In genomic region chr5:137286655-137287031, GRCm38 (mm10) we compare ENCODE assay signal across 8 mouse cellular contexts. TPM values are rescaled to one million over a fixed set of nuclear protein-coding genes. Genes with fewer than 3 reads are reported as not detected.
DNase-seq lines count a peak whose midpoint lies in the region; ATAC-seq lines count a peak whose summit lies in the region.

No protein-coding gene starts in this region.

- peak; percentile 25; the same call in 1 of the 2 replicates for ATAC-seq in erythroid progenitor cell, adult 5-6 weeks (replicated peaks; ENCODE audit: low FRiP score, poor library complexity, severe bottlenecking)
- ATAC-seq in heart, embryonic 13.5 days (ENCODE audit: extremely low read depth, insufficient number of reproducible peaks, low FRiP score, low TSS enrichment), result 0 out of 2 replicates have a peak, but pooled peaks have one; percentile 23
- ATAC-seq in liver, embryonic 16.5 days (ENCODE audit: low read depth), result no peak
- ATAC-seq in neural tube, embryonic 13.5 days (ENCODE audit: low read depth), result peak; percentile 77

- peaks cover 51% of the 10 kb centered on the region for H3K27me3 ChIP-seq in heart, embryonic 13.5 days (replicated peaks)
- H3K27me3 ChIP-seq in liver, embryonic 16.5 days (ENCODE audit: control insufficient read depth, insufficient read depth, low read depth, low read length), result peaks cover 26% of the 10 kb centered on the region
- peaks cover 39% of the 10 kb centered on the region for H3K27me3 ChIP-seq in neural tube, embryonic 13.5 days

- H3K4me2 ChIP-seq in heart, embryonic 13.5 days, result peak overlapping the region; percentile 100
- H3K4me2 ChIP-seq in liver, embryonic 16.5 days (ENCODE audit: low read depth, low read length), result peak overlapping the region; percentile 100
- H3K4me2 ChIP-seq in neural tube, embryonic 13.5 days, result peak overlapping the region; percentile 92

- peak overlapping the region; percentile 57 for H3K4me3 ChIP-seq in heart, embryonic 13.5 days
- peak overlapping the region; percentile 79 for H3K4me3 ChIP-seq in liver, embryonic 16.5 days (ENCODE audit: low read depth, low read length)
- H3K4me3 ChIP-seq in neural tube, embryonic 13.5 days, result peak overlapping the region; percentile 49

- H3K9me3 ChIP-seq in heart, embryonic 13.5 days, result no peaks in the 10 kb centered on the region
- no peaks in the 10 kb centered on the region for H3K9me3 ChIP-seq in liver, embryonic 16.5 days (replicated peaks; ENCODE audit: control insufficient read depth, low read length)
- peaks cover 5% of the 10 kb centered on the region; the same call in 1 of the 2 replicates for H3K9me3 ChIP-seq in neural tube, embryonic 13.5 days

- no peak overlapping the region for H3K27ac ChIP-seq in heart, embryonic 13.5 days (replicated peaks)
- no peak overlapping the region for H3K27ac ChIP-seq in liver, embryonic 16.5 days (ENCODE audit: low read length)
- peak overlapping the region; percentile 82 for H3K27ac ChIP-seq in neural tube, embryonic 13.5 days (replicated peaks)

- DNase-seq in B cell, adult 2 months, result peak; percentile 88
- peak; percentile 98 for DNase-seq in brain, adult 2 months (ENCODE audit: low read depth, low spot score)
- DNase-seq in kidney, postnatal 14 days, result peak; percentile 90
- DNase-seq in telencephalon, adult 2 months (ENCODE audit: low read depth, low spot score), result peak; percentile 81

- H3K4me1 ChIP-seq in heart, embryonic 13.5 days, result peaks cover 39% of the 10 kb centered on the region
- peaks cover 42% of the 10 kb centered on the region for H3K4me1 ChIP-seq in liver, embryonic 16.5 days (ENCODE audit: control insufficient read depth, low read depth, low read length)
- peaks cover 34% of the 10 kb centered on the region for H3K4me1 ChIP-seq in neural tube, embryonic 13.5 days (replicated peaks)

- no peaks in the 10 kb centered on the region for H3K36me3 ChIP-seq in heart, embryonic 13.5 days
- H3K36me3 ChIP-seq in liver, embryonic 16.5 days (ENCODE audit: control insufficient read depth, insufficient read depth), result no peaks in the 10 kb centered on the region
- H3K36me3 ChIP-seq in neural tube, embryonic 13.5 days, result no peaks in the 10 kb centered on the region

- WGBS in heart, embryonic 13.5 days, result under 1% methylated on average over 16 of the region's 16 CpGs
- WGBS in liver, embryonic 16.5 days (ENCODE audit: insufficient replicate concordance), result under 1% methylated on average over 16 of the region's 16 CpGs
- 1% methylated on average over 16 of the region's 16 CpGs for WGBS in neural tube, embryonic 13.5 days

- peak overlapping the region; percentile 79 for H3K9ac ChIP-seq in heart, embryonic 13.5 days
- peak overlapping the region; percentile 91 for H3K9ac ChIP-seq in liver, embryonic 16.5 days (ENCODE audit: low read depth, low read length)
- peak overlapping the region; percentile 77 for H3K9ac ChIP-seq in neural tube, embryonic 13.5 days

RNA-seq across cellular contexts. Expression of gene Ache, which starts 0.7 kb away (rescaled TPM):
- 261 and 288 TPM in 2 replicates for total RNA-seq in erythroid progenitor cell, adult 5-6 weeks (2015; ENCODE audit: low replicate concordance)
- 159 and 175 TPM in 2 replicates for total RNA-seq in erythroid progenitor cell, adult 5-6 weeks (2017; ENCODE audit: low replicate concordance)
- polyA plus RNA-seq in heart, embryonic 13.5 days (2015; fragmentation: Nextera tagmentation; extraction: Ambion mirVana), result 12.7 and 14.8 TPM in 2 replicates
- 14.4 and 18.6 TPM in 2 replicates for polyA plus RNA-seq in liver, embryonic 16.5 days (2015; fragmentation: Nextera tagmentation; extraction: Ambion mirVana)
- 37.8 and 40.6 TPM in 2 replicates for polyA plus RNA-seq in neural tube, embryonic 13.5 days (2015; fragmentation: Nextera tagmentation; extraction: Ambion mirVana)

RNA-seq across cellular contexts. Expression of gene Ufsp1, which starts 7.8 kb away (rescaled TPM):
- total RNA-seq in erythroid progenitor cell, adult 5-6 weeks (2015; ENCODE audit: low replicate concordance), result 50.8 and 61.2 TPM in 2 replicates
- 27.8 and 30.2 TPM in 2 replicates for total RNA-seq in erythroid progenitor cell, adult 5-6 weeks (2017; ENCODE audit: low replicate concordance)
- 8.1 and 8.8 TPM in 2 replicates for polyA plus RNA-seq in heart, embryonic 13.5 days (2015; fragmentation: Nextera tagmentation; extraction: Ambion mirVana)
- 7.0 and 7.8 TPM in 2 replicates for polyA plus RNA-seq in liver, embryonic 16.5 days (2015; fragmentation: Nextera tagmentation; extraction: Ambion mirVana)
- polyA plus RNA-seq in neural tube, embryonic 13.5 days (2015; fragmentation: Nextera tagmentation; extraction: Ambion mirVana), result 15.1 and 18.3 TPM in 2 replicates

RNA-seq across cellular contexts. Expression of gene Srrt, which starts 20.8 kb away (rescaled TPM):
- total RNA-seq in erythroid progenitor cell, adult 5-6 weeks (2015; ENCODE audit: low replicate concordance), result 235 and 247 TPM in 2 replicates
- total RNA-seq in erythroid progenitor cell, adult 5-6 weeks (2017; ENCODE audit: low replicate concordance), result 557 and 577 TPM in 2 replicates
- polyA plus RNA-seq in heart, embryonic 13.5 days (2015; fragmentation: Nextera tagmentation; extraction: Ambion mirVana), result 84.9 and 88.1 TPM in 2 replicates
- polyA plus RNA-seq in liver, embryonic 16.5 days (2015; fragmentation: Nextera tagmentation; extraction: Ambion mirVana), result 68.0 and 69.7 TPM in 2 replicates
- 102 and 115 TPM in 2 replicates for polyA plus RNA-seq in neural tube, embryonic 13.5 days (2015; fragmentation: Nextera tagmentation; extraction: Ambion mirVana)

RNA-seq across cellular contexts. Expression of gene Trip6, which starts 27.6 kb away (rescaled TPM):
- total RNA-seq in erythroid progenitor cell, adult 5-6 weeks (2015; ENCODE audit: low replicate concordance), result 1.4 TPM in 1 of 2 replicates, not detected in the other
- total RNA-seq in erythroid progenitor cell, adult 5-6 weeks (2017; ENCODE audit: low replicate concordance), result 1.8 and 7.2 TPM in 2 replicates
- polyA plus RNA-seq in heart, embryonic 13.5 days (2015; fragmentation: Nextera tagmentation; extraction: Ambion mirVana), result 44.7 and 47.3 TPM in 2 replicates
- polyA plus RNA-seq in liver, embryonic 16.5 days (2015; fragmentation: Nextera tagmentation; extraction: Ambion mirVana), result 9.3 and 9.6 TPM in 2 replicates
- 17.7 and 23.8 TPM in 2 replicates for polyA plus RNA-seq in neural tube, embryonic 13.5 days (2015; fragmentation: Nextera tagmentation; extraction: Ambion mirVana)

RNA-seq across cellular contexts. Expression of gene Slc12a9, which starts 46.8 kb away (rescaled TPM):
- total RNA-seq in erythroid progenitor cell, adult 5-6 weeks (2015; ENCODE audit: low replicate concordance), result 0.72 and 1.7 TPM in 2 replicates
- 0.15 and 0.64 TPM in 2 replicates for total RNA-seq in erythroid progenitor cell, adult 5-6 weeks (2017; ENCODE audit: low replicate concordance)
- 8.1 and 8.7 TPM in 2 replicates for polyA plus RNA-seq in heart, embryonic 13.5 days (2015; fragmentation: Nextera tagmentation; extraction: Ambion mirVana)
- 2.8 and 3.0 TPM in 2 replicates for polyA plus RNA-seq in liver, embryonic 16.5 days (2015; fragmentation: Nextera tagmentation; extraction: Ambion mirVana)
- 26.9 and 27.4 TPM in 2 replicates for polyA plus RNA-seq in neural tube, embryonic 13.5 days (2015; fragmentation: Nextera tagmentation; extraction: Ambion mirVana)
